Mouse (Mus musculus) layer of hippocampus, postnatal 36 days (tissue): Measurements from ENCODE around the gene Plekha7. TPM values are rescaled to one million over a fixed set of nuclear protein-coding genes. Genes with fewer than 3 reads are reported as not detected.
A peak's percentile ranks its signal among the peaks of the same experiment; 100 is the strongest.

Experiments
- DNase-seq, 2 experiments: peaks; one replicate each; pipeline ENCODE4 v3.0.0; 2022
- total RNA-seq, 2 experiments: library from RNA; stranded (reverse); gene quantifications; 2 replicates each; pipeline ENCODE4 v1.2.3; 2021

The Plekha7 gene
- total RNA-seq, 2 experiments from 2014 or later: 16.3 to 20.5 TPM

- no peak for DNase-seq
These were observed 123.7 kb downstream of the Plekha7 start for GRCm38 (mm10) chr7:116184358-116185057.

GRCm38 (mm10) chr7:116182451-116182850 lies 125.7 kb downstream of the Plekha7 start:
- no peak for DNase-seq

GRCm38 (mm10) chr7:116181444-116181946 lies 126.7 kb downstream of the Plekha7 start:
- DNase-seq: no peak

- DNase-seq: no peak
These were observed 129.3 kb downstream of the Plekha7 start for GRCm38 (mm10) chr7:116178916-116179315.

- DNase-seq: no peak
These were observed 135.4 kb downstream of the Plekha7 start for GRCm38 (mm10) chr7:116172774-116173173.

- no peak for DNase-seq
These were observed 138.8 kb downstream of the Plekha7 start for GRCm38 (mm10) chr7:116169426-116169825.

- DNase-seq: no peak
These were observed 140.0 kb downstream of the Plekha7 start for GRCm38 (mm10) chr7:116168224-116168623.

- DNase-seq: no peak
These were observed 143.9 kb downstream of the Plekha7 start for GRCm38 (mm10) chr7:116164232-116164631.

- DNase-seq: peak in 1 of 2 experiments; percentile 23
These were observed 146.6 kb downstream of the Plekha7 start for GRCm38 (mm10) chr7:116161544-116161943.

- DNase-seq: no peak
These were observed 151.4 kb downstream of the Plekha7 start for GRCm38 (mm10) chr7:116156894-116157143.

- DNase-seq: no peak
These were observed 151.9 kb downstream of the Plekha7 start for GRCm38 (mm10) chr7:116156072-116156893.

GRCm38 (mm10) chr7:116153781-116154368 lies 154.3 kb downstream of the Plekha7 start:
- DNase-seq: no peak

- DNase-seq: no peak
These were observed 158.6 kb downstream of the Plekha7 start for GRCm38 (mm10) chr7:116149568-116149967.

GRCm38 (mm10) chr7:116147114-116147513 lies 161.1 kb downstream of the Plekha7 start:
- no peak for DNase-seq

- DNase-seq: no peak
These were observed 163.1 kb downstream of the Plekha7 start for GRCm38 (mm10) chr7:116145030-116145429.

- DNase-seq: no peak
These were observed 170.5 kb downstream of the Plekha7 start for GRCm38 (mm10) chr7:116137671-116138070.

- no peak for DNase-seq
These were observed 171.0 kb downstream of the Plekha7 start for GRCm38 (mm10) chr7:116137149-116137548.

GRCm38 (mm10) chr7:116134413-116135292 lies 173.5 kb downstream of the Plekha7 start:
- no peak for DNase-seq

GRCm38 (mm10) chr7:116132078-116132477 lies 176.1 kb downstream of the Plekha7 start:
- DNase-seq: peak; percentile 59 to 76

- no peak for DNase-seq
These were observed 176.8 kb downstream of the Plekha7 start for GRCm38 (mm10) chr7:116131390-116131789.

- DNase-seq: no peak
These were observed 178.8 kb downstream of the Plekha7 start for GRCm38 (mm10) chr7:116129374-116129773.

- DNase-seq: no peak
These were observed 179.9 kb downstream of the Plekha7 start for GRCm38 (mm10) chr7:116128286-116128685.
